Mouse (Mus musculus): ENCODE measurements at regions not wholly inside any gene's neighbourhood (a gene's known extent, or its start where the extent isn't known, plus 50 kb on each side); places are given as distances from the start of the nearest gene placed in this dataset.

GRCm38 (mm10) chr9:86011661-86012060, 169.5 kb downstream of the Tpbg start:
- TF ChIP-seq POLR2A (IDR thresholded peaks at IDR 0.05; ENCODE audit: insufficient read length, low read depth): no peak
- TF ChIP-seq MYOG (IDR thresholded peaks at IDR 0.05; ENCODE audit: control insufficient read depth in 1 of 3, insufficient read depth in 1 of 3, insufficient read length in 2 of 3, low read depth in 2 of 3): no peak
- no peak for TF ChIP-seq MAX (IDR thresholded peaks at IDR 0.05; ENCODE audit: low read depth)
- TF ChIP-seq E2F4 (IDR thresholded peaks at IDR 0.05; ENCODE audit: insufficient read depth): no peak
- TF ChIP-seq USF1 (IDR thresholded peaks at IDR 0.05; ENCODE audit: low read depth): no peak
- no peak for TF ChIP-seq REST (IDR thresholded peaks at IDR 0.05; ENCODE audit: insufficient read depth, insufficient read length)
- no peak for TF ChIP-seq POLR2AphosphoS2 (IDR thresholded peaks at IDR 0.05; ENCODE audit: insufficient read length, low read depth)
- no peak for TF ChIP-seq TCF12 (IDR thresholded peaks at IDR 0.05; ENCODE audit: insufficient read depth, poor library complexity, severe bottlenecking)
- no peak for TF ChIP-seq MYOD1 (IDR thresholded peaks at IDR 0.05; ENCODE audit: control insufficient read depth in 1 of 3, insufficient read length in 2 of 3, low read depth in 2 of 3)
- TF ChIP-seq CEBPB (IDR thresholded peaks at IDR 0.05; ENCODE audit: insufficient read depth, poor library complexity, severe bottlenecking): no peak

All from myocyte (in vitro differentiated cells).